Mouse (Mus musculus): ENCODE results near the gene Dnah6. TPM values are rescaled to one million over a fixed set of nuclear protein-coding genes. Genes with fewer than 3 reads are reported as not detected.

Dnah6 gene
- total RNA-seq, 4 experiments from 2014 or later: 0.83 to 1.5 (median 1.1) TPM

DNA sequence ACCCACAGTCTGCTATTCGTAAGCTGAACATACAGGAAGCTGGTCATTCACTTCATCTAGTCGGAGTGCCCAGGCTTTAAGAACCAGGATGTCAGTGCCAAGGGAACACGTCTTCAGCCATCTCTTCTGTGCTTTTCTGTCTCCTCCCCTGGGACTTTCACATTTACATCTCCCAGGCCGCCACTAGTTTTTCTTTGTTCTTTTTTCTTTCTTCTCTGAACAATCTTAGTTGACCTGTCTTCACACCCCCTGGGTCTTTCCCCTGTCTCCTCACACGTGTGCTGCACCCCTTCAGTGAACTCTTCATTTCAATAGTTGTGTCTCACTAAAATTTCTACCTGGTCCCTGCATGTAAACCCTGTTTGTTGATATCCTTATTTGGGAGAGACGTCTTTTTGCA is 179.2 kb downstream of the Dnah6 start:
- DNase-seq (ENCODE audit: low spot score in 2 of 2): no peak

DNA sequence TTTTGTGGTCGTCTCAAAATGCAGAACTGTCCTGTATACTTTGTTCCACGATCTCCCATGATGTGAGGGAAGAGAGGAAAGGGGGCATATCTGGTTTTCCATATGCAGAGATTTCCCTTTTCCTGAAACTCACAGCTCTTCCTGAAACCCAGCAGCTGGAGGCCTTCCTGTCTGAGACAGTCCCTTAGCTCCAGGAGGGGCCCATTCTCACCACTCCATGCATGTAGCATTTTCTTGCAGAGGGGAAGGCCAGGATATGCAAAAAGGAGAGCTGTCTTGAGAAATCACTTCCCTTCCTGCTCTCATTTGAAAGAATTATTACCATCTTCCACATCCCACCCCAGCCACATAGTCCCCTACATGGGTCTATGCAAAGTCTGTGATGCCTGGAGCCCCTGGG is 183.2 kb downstream of the Dnah6 start:
- no peak for DNase-seq (ENCODE audit: low spot score in 2 of 2)

DNA sequence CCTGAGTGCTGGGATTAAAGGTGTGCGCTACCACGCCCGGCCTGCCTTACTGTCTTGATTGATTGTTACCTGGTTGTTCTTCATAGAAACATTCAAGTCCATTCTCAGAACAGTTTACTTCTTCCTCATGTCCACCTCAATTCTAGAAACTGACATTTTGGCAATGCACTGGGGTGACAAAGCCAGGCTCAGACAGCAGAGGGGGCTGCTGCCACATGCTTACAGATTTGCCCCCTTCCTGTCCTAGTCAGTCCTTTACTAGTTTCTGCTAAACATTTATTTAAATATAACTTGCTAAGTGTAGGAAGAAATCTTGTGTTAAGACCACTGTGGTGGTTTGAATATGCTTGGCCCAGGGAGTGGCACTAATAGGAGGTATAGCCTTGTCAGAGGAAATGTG is 192.6 kb downstream of the Dnah6 start:
- no peak for DNase-seq (ENCODE audit: low spot score in 2 of 2)

DNA sequence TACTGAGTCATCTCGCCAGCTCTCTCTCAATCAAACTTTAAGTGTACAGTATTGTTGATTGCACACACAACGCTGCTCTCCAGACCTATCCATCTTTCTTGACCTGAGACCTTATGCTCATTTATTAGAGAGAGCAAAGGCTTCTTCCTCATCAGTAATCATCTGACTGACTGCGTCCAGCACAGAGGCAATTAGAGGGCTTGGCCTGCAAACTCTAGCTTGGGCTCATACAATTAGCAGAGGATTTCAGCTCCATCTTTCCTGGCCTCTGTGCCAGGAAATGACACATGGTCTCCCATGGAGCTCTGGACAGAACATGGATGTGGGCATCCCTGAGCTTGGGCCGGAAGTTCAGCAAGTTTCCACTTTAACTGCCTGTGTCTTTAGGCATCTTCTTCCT is 193.6 kb downstream of the Dnah6 start:
- DNase-seq (ENCODE audit: low spot score in 2 of 2): no peak

DNA sequence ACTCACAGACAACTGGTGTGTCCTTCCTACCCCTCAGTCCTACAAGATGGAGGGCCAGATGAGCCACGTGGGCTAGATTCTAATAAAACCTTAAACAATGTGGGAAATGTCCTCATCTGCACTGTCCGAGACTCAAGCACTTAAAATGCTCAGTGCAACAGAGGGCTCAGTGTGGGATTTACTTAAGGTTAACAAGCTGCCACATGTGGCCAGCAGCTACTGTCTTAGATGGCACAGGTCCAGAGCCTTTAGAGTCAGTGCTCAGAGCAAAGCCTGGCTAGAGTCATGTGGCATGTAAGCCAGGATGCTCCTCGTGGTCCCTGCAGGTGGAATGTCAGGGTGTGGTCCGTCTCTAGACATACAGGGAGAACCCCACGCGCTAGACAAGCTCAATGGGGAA is 194.6 kb downstream of the Dnah6 start:
- no peak for DNase-seq (ENCODE audit: low spot score in 2 of 2)

DNA sequence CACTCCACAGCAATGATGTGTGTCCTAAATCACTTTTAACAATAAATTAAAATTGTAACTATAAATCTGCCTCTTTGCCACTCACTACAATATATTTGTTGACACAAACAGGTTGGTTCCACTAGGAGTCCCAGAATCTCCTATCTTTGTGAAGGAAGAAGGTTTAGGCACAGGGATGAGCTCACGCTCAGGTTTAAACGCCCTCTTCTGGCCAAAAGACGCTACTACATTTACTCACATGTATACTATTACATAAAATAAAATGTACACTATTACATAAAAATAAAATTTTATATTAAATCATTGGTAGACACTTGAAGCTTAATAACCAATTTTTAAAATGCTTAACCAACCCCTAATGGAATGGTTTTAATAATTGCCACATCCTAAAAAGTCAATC is 201.4 kb downstream of the Dnah6 start:
- no peak for DNase-seq (ENCODE audit: low spot score in 2 of 2)

DNA sequence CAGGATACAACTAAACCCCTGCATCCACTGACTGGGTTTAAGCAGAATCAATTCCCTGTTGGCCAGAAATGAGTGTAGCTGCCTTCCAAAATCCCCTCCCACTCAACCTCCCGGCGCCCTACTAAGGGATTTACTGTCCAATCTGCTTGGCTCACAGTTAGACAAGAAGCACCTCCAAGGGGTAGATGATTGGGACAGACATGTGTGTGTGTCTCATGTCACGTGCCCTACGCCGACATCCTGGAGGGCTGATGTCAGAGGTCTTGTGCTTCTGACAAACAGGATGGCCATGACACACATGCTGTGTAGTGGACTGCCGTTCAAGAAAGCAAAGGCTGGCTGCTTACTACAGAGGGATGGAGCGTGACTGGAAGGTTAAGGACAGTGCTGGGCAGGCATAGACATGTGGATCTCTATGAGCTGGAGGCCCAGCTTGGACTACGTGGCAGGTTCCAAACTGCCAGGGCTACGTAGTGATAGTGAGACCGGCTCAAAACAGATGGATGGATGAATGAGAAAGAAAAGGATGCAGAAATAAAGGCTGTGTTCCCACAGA is 202.6 kb downstream of the Dnah6 start:
- DNase-seq (ENCODE audit: low spot score in 2 of 2): no peak

DNA sequence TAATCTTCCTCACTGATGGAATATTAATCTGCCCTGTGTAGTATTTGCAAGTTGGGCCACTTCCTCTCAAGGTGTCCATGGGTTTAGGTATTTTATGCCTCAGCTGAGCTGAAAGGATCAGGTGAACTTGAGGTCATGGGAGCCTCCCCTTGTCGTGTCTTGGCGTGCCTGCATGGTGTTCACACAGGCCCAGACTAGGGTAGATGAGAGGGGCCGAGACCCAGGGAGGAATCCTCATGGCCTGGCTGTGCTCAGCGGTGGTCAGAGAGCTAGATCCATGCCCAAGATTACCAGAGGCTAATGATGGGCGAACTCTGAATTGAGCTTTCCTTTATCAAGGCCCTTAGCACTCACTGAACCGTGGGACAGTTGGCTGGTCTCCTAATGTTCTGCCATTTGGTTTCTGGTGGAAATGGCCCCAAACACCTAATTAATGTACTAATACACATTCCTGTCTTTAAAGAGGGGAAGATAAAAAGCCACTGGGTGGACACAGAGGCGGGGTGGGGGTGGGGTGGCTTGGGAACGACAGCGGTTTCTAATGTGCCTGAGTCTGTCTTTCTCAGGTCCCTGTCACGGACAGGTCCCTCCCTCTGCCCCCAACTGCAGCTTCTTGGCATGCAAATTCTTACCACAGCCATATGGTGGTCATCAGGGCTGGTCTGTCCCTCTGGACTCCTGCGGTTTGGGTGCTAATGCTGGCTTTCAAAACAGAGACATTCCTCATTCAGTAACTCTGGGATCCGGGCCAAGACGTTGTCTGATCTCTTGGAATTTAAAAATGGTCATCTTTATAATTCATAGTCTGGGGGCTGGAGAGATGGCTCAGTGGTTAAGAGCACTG is 206.9 kb downstream of the Dnah6 start:
- no peak for DNase-seq (ENCODE audit: low spot score in 2 of 2)

DNA sequence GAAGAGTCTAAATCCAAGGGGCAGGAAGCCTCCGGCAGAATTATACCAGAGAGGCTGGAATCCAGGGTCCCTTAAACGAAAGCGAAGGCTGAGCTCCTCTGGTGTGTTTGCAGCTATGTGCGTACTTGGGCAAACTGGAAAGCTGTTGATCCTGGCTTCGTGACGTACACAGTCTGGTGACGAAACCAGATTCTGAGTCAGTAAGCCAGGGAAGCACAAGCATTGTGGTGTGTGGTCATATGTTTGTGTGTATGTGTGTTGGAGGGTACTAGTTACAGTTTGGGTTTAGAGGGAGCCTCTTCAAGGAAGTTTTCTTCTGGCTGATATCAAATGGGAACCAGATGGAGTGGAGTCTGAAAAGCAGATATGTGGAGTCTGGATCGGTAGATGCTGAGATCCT is 208.5 kb downstream of the Dnah6 start:
- DNase-seq (ENCODE audit: low spot score in 2 of 2): no peak

DNA sequence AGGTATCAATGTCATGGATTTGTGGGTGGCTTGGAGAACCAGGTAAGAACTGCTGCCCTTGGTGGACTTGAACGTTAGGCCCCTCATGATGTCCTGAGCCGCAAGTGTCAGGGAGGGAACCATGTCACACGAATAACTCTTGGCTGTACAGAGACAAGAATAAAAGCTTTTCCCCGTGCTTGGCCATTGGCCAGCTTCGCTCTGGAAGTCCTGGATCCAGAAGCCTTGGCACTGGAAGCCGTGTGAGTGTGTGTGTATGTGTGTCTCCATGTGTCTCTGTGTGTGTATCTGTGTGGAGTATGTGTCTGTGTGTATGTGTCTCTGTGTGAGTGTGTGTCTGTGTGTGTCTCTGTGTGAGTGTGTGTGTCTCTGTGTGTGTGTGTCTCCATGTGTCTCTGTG is 209.6 kb downstream of the Dnah6 start:
- no peak for DNase-seq (ENCODE audit: low spot score in 2 of 2)

DNA sequence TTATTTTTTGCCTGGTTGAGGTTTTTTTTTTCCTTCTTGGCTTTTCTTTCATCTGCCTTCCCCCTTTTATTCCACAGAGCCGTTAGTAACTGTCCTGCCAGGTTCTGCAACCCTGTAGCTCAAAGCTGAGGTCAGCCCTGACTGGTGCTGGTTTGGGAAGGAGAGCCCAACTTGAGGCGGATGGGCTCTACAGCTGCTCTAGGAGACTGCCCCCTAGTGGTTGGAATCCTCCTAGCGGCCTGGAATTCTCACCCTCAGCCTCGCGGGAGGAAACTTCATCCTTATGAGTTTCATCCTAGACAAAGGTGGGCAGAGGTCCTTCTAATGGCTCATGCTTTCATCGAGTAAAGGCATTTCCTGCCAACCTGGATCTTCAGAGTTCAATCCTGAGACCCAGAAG is 211.4 kb downstream of the Dnah6 start:
- peak in 1 of 2 experiments; percentile 48 for DNase-seq (ENCODE audit: low spot score in 2 of 2)

DNA sequence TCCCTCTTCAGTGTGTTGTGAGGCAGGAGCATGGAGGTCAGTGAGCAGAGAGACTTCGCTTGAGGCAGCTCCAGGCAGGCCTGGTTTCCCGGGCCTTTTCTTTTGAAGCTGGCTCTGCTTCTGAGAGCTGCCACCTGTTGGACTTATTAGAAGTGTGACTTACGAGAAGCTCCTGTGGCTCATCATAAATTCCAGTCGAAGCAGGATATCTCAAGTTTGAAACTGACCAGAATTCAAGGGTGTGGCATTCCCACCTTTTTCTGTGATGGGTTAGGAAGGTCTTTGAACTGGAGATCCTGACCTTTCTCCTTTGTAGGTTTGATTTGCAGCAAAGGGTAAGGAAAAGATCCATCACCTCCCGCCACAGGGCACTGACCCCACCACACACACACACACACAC is 217.8 kb downstream of the Dnah6 start:
- DNase-seq (ENCODE audit: low spot score in 2 of 2): no peak

DNA sequence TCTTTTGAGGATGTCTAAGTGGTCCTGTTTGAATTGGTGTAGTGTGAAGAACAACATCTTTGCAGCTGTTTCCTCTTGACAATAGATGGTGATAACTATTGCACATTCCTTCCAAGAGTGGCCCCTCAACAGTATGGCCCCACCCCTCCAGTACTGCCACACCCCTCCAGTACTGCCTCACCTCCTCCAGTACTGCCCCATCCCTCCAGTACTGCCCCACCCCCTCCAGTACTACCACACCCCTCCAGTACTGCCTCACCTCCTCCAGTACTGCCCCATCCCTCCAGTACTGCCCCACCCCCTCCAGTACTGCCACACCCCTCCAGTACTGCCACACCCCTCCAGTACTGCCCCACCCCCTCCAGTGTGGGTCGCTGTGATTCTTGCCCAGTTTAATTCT is 219.1 kb downstream of the Dnah6 start:
- no peak for DNase-seq (ENCODE audit: low spot score in 2 of 2)

DNA sequence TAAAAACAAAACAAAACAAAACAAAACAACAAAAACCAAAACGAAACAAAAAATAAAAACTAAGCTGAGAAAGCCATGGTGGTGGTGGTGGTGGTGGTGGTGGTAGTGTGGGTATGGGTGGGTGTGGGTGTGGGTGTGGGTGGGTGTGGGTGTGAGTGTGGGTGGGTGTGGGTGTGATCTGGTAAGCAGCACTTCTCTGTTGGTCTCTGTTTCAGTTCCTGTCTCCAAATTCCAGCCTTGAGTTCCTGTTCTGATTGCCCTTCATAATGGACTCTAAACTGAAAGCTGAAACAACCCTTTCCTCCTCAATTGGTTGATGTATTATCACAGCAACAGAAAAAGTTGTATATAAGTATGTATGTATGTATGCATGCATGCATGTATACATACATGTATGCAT is 222.6 kb downstream of the Dnah6 start:
- DNase-seq (ENCODE audit: low spot score in 2 of 2): no peak

DNA sequence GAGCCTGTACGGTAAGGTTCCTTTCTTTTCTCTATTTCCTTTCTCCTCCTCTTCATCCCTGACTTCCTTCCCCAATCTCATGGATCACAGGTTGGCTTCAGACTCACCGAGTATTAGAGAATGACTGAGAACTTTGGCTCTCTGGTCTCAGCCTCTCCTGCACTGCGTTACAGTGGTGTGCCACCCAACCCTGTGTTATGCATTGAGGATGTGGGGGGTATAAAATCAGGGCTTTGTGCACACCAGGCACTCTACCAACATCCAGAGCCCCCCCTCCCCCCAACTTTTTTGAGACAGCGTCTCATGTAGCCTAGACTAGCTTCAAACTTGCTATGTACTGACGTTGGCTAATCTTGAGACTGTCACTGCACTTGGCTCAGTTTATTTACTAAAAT is 227.8 kb downstream of the Dnah6 start:
- no peak for DNase-seq (ENCODE audit: low spot score in 2 of 2)

DNA sequence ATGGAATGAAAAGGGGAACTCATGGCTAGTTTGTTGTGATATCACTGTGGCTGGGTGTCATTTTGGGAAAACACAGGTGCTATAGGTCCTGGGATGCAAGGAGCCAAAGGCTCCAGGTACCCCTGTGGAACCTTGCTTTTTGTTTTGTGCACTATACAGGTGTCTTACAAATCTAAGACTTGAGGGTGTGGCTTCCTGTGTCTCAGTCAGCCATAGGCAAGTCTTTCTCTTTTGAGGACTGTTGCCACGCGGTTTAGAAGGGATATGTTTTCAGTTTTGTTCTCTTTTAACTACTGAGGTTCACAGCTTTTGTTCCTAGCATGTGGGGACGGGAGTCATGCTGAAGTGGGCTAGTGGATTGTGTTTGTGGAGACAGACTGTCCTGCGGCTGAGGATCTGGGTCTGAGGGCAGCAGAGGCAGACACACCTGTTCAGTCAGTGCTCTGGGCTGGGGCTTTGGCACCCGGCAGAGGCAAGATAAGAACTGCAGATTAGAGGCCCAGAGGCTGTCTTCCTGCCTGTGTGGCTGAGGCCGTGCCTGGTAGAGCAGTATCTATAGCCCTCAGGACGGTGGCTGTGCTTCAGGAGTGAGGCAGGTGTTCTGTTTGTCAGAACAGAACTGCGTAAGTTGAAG is 228.3 kb downstream of the Dnah6 start:
- no peak for DNase-seq (ENCODE audit: low spot score in 2 of 2)

DNA sequence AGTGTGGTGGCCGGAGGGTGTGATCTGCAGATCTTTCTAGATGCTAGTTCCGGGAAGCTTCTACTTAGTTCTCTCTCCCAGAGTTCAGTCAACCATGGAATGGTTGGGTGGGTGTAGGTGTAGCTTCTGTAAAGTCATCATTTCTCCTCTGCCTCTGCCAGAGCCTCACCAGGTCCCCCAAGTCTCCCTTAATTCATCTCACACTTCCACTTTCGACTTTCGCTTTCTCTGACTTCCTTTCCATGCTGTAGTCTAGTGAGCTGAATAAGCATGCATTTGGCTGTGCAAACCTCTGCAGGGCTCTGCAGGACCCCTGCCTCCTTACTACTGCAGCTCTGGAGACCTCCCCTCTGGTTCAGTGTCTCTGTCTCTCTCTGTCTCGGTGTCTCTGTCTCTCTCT is 231.2 kb downstream of the Dnah6 start:
- DNase-seq (ENCODE audit: low spot score in 2 of 2): no peak

DNA sequence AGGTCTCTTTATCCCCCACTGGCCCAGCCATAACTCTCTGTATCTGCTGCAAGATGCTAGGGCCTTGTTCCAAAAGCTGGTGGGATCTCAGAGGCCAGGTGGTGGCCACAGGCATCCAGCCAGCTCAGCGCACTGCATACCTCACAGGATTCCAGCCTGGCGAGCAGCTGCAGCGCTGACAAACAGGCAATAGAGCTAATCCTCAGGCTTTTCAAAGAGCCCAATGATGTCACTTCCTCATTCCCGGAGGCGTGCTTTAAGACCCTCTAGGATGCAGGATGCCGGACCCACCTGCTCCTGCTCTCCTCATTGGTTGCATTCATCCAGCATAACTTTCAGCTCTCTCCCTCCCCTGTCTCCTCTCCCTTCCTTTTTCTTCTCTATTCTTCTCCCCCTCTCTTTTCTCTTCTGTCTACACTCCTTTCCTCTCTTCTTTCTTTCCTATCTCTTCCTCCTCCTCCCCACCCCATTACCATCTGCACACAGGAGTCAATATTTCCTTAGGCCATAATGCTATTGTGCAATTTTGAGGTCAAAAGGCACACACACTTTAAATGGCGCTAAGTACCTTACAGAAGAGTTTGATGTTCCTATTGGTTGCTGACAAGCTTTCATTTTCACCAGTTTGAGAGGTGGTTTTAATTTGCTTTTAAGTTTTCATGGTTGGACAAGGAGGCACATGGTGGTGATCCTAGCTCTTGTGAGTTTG is 232.3 kb downstream of the Dnah6 start:
- no peak for DNase-seq (ENCODE audit: low spot score in 2 of 2)

DNA sequence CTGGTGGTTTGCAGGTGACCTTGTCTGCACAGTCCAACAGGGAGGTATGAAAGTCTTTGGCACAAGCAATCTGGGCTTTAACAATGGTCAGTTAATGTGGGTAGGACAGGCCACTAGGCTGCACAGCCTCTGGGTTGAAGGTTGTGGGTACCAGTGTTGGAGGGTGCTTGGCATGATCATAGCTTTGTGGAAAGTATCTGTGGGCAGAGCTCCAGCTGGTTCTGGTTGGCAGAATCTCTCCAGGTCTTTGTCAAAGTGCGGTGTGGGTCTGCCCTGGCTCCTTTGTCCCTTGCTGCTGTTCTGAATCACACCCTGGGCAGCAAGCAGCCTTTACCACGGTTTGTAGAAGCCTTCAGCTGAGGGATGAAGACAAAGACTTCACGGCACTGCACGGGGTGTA is 238.9 kb downstream of the Dnah6 start:
- no peak for DNase-seq (ENCODE audit: low spot score in 2 of 2)

DNA sequence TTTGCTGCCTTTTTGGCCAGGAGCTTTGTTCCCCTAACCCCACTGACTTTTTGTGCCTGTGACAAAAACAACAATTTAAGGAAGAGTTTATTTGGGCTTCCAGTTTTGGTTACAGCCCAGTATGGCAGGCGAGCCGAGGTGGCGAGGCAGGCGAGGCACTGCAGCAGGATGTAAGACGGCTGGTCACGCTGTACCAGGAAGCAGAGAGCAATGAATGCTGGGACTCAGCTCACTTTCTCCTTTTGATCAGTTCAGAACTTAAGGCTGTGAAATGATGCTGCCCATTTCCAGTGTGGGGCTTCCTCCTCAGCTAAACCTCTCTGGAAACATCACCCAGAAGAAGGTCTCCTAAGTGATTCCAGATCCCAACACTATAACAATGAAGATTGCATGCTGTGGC is 239.6 kb downstream of the Dnah6 start:
- DNase-seq (ENCODE audit: low spot score in 2 of 2): no peak

DNA sequence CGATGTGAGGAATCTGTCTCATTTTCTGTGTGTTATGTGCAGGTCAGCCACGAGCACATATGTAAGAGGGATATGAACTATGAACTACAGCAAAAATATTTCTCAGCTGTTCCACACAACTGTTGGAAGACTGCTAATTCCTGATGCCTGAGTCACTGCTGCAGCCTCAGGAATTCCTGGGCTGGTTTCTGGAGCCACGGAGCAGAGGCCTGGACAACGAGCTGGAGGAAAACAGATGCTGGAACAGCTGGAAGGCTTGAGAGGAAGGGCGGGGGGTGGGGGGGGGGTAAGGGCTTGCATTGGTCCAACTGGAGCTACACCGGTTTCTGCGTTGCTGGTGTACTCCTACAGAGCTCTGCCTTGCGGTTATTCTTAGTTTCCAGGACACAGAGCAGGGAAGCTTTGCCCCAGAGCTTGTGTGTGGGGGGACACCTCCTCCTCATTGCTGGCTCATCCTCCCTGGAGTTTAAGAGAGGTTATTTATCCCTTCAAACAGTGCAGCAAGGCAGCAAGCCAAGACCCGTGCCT is 240.3 kb downstream of the Dnah6 start:
- DNase-seq (ENCODE audit: low spot score in 2 of 2): no peak

DNA sequence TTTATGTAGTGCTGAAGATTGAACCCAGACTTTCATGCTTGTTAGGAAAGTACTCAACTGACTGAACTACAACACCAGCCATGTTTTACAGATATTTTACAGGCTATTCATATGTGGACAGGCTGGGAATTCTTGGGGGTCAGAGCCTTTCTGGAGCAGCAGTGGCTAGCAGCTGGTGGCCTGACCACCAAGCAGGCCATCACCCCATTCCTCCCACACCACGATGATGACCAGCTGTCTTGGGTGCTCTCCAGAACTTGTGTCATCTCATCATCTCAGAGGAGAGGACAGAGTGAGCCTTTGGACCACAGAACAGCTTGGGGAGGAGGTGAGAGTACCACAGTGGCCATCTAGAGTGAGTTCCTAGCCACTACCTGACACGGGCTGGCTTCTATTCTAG is 244.6 kb downstream of the Dnah6 start:
- no peak for DNase-seq (ENCODE audit: low spot score in 2 of 2)

Data from layer of hippocampus, adult 8-10 months (tissue).